8 mouse cellular contexts compared by ENCODE assay signal in genomic region chr16:8637217-8638051, GRCm38 (mm10). TPM values are rescaled to one million over a fixed set of nuclear protein-coding genes. Genes with fewer than 3 reads are reported as not detected.
A peak's percentile ranks its signal among the peaks of the same experiment; 100 is the strongest.
DNase-seq lines count a peak whose midpoint lies in the region; ATAC-seq lines count a peak whose summit lies in the region.

TSS of gene Pmm2 (plus strand) at chr16:8637674.
TSS of gene Tmem186 (minus strand) at chr16:8637712.

- DNase-seq in adipocyte (ENCODE audit: low spot score), result peak; percentile 99
- peak; percentile 87 for DNase-seq in embryo, embryonic 10 days (ENCODE audit: low spot score)
- DNase-seq in gastrocnemius, postnatal 10 days, result peak; percentile 82
- peak; percentile 95 for DNase-seq in induced T-regulatory cell, adult 2 months (ENCODE audit: low read depth)
- peak; percentile 79 to 85 for DNase-seq in left cerebral cortex, adult 9 months (ENCODE audit: low spot score in 2 of 2)
- DNase-seq in right cerebral cortex, postnatal 14 days, result peak; percentile 85
- DNase-seq in urinary bladder, postnatal 36 days (ENCODE audit: low spot score in 2 of 2), result peak; percentile 71 to 82

- ATAC-seq in megakaryocyte progenitor cell, adult 5-6 weeks (replicated peaks; ENCODE audit: poor library complexity), result peak; percentile 82

RNA-seq across cellular contexts. Expression of gene Pmm2, which starts in this region (rescaled TPM):
- 10 to 100 TPM; 29.1 to 30.7 TPM for total RNA-seq in gastrocnemius, postnatal 10 days (2021)
- 42.9 and 46.5 TPM in 2 replicates for total RNA-seq in megakaryocyte progenitor cell, adult 5-6 weeks (2015)
- 49.1 and 50.9 TPM in 2 replicates for total RNA-seq in megakaryocyte progenitor cell, adult 5-6 weeks (2017)

RNA-seq across cellular contexts. Expression of gene Tmem186, which starts in this region (rescaled TPM):
- total RNA-seq in gastrocnemius, postnatal 10 days (2021), result 1 to 10 TPM; 8.6 to 9.2 TPM
- 6.7 and 8.0 TPM in 2 replicates for total RNA-seq in megakaryocyte progenitor cell, adult 5-6 weeks (2015)
- 13.5 and 17.0 TPM in 2 replicates for total RNA-seq in megakaryocyte progenitor cell, adult 5-6 weeks (2017)

Comparison
In these comparisons a context has a peak if more than half of its experiments do, and no peak if none do; other contexts are left out.
1. Peak in every context shown above with its lines: DNase-seq and ATAC-seq.